Mouse (Mus musculus) B cell, adult 2 months (primary cell): ENCODE data around the gene Kcnh8.

ENCODE experiments used
- DNase-seq, 2 experiments: peaks; one replicate each; pipeline ENCODE4 v3.0.0; 2022

Kcnh8 gene

GRCm38 (mm10) chr17:52829678-52830077 is 227.2 kb downstream of the Kcnh8 start:
- no peak for DNase-seq

DNA sequence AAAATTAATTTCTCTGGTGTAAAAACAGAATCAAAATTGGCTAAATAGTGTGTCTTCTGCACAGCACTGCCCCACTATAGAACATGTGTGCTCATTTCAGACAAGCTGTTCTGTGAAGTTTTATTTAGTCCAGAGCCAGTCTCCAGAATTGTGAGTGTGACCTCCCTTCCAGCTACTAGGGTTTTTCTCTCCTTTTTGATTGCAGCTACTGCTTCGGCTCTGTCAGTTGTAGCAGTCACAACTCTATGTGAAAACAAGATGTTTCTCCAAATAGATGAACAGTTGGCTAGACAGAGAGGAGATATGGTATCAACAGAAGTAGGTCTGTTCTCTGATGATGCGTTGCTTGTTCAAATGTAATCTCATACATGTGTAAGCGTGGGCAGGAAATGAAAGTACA is 270.7 kb downstream of the Kcnh8 start:
- no peak for DNase-seq

DNA sequence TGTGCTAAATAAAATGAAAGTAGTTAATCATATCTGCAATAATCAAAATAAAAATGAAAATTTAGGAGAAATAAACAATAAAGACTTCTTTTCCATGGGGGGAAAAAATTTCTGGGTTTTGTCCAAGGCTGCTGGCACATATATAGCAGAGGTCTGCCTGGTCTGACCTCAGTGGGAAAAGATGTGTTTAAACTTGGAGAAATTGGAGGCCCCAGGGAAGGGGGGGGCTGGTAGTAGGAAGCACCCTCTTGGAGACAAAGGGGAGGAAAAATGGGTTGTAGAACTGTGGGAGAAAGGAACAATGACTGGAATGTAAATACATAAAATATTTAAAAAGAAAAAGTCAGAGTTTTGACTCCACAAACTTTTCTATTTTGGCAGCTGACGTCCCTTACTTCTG is 276.5 kb downstream of the Kcnh8 start:
- no peak for DNase-seq

DNA sequence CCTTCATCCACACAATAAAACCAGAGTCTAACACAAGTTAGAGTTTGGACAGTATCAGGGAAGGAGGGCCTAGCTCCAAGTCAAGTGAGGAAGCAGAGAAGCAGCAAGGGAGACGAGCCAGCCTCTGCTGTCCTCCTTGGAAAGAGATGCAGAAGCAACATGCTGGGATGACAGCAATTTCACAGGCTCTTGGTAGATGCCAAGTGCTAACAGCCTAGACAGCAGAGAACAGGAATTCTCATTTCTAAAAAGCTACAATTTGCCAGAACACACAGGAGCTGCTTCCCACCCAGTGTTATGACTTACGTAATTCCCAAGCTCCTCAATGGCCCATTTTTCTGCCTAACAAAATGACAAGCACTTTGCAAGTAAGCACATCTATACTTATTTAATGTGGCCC is 277.5 kb downstream of the Kcnh8 start:
- DNase-seq, result no peak

DNA sequence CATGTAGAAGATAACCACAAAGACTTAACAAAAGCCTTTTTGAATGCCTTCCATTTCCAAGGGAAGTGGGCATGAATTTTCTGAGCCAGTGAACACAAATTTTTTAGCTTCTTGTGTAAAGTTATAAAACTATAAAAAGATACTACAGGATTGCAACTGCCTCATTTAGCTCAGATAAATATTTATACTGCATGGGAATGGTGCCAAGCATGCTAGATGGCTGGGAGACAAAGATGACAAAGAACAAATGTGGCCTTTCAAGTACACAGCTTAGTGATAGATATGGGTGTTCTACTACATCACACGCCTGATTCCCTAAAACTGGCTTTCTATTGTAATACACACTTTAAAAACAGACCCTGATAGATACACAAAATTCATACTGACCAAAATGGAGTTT is 282.7 kb downstream of the Kcnh8 start:
- DNase-seq, result no peak

GRCm38 (mm10) chr17:52920519-52921106 is 318.1 kb downstream of the Kcnh8 start:
- no peak for DNase-seq

- DNase-seq, result no peak
These were observed 341.5 kb downstream of the Kcnh8 start for GRCm38 (mm10) chr17:52943966-52944365.

- DNase-seq, result no peak
These were observed 370.2 kb downstream of the Kcnh8 start for GRCm38 (mm10) chr17:52972735-52973134.

- DNase-seq, result no peak
These were observed 378.4 kb downstream of the Kcnh8 start for GRCm38 (mm10) chr17:52980958-52981357.
